Mouse (Mus musculus): ENCODE measurements around the gene Midn. TPM values are rescaled to one million over a fixed set of nuclear protein-coding genes. Genes with fewer than 3 reads are reported as not detected.

The Midn gene
- polyA plus RNA-seq (2012; rRNA removed) = 62.7 and 89.3 TPM in 2 replicates

DNA sequence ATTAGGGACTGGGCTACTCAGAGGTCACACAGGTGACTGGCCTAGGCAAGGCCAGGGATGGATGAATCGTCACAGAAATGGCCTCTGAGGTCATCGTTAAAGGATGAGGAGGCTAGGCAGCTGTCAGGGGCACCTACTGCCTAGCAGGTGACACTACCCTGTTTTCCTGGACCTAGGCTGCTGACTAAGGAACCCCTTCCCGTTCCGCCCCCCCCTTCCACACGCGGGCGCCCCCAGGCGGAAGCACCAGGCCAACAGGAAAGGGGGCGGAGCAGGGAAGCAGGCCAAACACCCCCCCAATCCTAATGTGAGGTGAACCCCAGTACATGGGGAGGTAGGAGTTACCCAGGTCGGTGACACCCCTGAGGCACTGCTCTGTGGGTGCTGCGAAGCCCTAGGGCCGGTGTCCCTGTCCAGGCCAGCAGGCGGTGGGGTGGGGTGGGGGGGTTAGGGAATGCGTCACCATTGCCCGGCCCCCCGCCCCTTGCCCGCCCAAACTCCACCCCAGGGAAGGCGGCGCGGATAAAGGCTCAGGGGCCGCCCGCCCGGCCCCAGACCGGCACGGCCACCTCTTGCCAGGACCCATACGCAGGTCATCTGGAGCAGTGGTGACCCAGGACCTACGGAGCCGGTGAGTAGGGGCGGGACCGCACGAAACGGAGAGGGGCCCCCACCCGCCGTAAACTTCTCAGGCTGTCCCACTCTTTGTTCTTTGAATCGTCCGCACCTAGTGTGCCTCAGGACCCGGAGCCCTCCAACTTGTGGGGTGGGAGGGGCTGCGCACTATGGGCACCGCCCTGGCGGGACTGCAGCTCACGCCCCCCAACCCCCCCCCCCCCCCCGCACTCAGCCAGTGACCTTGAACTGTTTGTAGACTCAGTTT is at the start of gene Midn:
Midn (plus strand) TSS at position 554 of the 883 bp plus-strand sequence.
- 1% methylated on average over 39 of the region's 42 CpGs for WGBS
- no peak for DNase-seq (ENCODE audit: low read depth, low spot score)

- DNase-seq (ENCODE audit: low read depth, low spot score) = no peak
- WGBS = 27% methylated on average over 5 of the region's 5 CpGs
These were observed 49.4 kb upstream of the Midn start for GRCm38 (mm10) chr10:80098630-80099029.

DNA sequence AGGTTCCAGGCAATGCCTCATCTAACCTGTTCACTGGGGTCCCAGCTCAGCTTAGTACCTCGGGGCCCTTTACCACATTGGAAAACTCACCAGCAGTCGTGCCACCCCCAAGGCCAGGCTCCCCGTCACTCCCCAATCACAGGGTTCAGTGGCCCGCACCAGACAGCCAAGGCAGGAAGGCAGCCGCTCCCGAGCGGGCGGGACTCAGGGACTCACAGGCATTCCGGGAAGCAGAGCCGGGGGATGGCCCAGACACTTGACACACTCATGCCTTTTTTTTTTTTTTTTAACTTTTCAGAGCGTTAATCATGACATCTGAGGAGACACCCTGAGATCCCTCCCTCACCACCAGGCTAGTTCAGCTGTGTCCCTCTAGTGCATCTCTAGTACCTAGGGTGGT is 47.1 kb upstream of the Midn start:
- no peak for DNase-seq (ENCODE audit: low read depth, low spot score)
- WGBS = 12% methylated on average over 11 of the region's 11 CpGs

DNA sequence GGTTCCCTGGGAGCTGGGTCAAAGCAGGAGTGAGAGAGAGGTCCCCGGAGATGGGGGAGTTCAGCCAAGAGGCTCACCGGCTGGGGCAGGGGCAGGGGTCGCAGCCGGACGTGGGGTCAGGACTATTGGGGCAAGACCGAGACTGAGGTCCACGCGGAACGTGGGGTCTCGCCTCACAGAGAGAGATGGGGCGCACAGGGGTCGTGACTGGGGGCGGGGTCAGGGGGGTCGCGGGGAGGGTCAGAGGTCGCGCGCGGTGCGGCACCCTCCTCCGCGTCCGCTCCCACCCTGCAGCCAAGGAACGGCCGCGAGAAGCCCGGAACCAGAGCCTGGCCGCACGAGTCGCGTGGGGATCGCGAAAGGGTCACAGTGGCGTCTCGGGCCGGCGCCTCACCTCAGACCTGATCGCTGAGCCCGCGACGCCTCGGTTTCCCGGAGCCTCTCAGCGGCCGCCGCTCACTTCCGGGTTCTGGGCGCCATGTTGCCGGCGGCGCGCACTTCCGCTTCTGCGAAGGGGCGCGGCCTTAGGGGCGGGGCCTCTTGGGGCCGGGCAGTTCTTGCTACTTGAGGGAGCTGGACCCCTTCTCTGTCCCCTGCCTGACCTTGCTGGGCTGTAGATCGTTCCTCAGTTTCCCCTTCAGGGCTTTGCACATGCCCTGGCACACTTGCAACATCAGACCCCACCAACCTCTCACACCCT is 45.7 kb upstream of the Midn start:
- DNase-seq (ENCODE audit: low read depth, low spot score) = no peak
- 1% methylated on average over 58 of the region's 59 CpGs for WGBS

DNA sequence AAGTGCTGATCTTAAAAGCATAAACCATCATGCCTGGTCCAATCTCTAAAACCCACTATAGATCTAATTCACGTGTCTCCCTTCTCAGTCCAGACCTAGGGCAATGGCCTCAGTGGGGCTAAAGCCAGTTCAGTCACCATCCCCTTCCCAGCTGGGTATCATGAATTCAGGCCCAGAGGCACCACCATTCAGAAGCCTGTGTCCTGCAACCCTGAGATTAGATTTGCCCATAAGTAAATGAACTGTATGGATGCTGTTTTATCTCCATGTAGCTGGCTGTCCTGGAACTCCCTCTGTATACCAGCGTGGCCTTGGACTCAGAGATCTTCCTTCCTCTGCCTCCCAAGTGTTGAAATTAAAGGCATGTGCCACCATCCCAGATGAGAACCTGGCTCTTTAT is 45.0 kb upstream of the Midn start:
- no peak for DNase-seq (ENCODE audit: low read depth, low spot score)
- 82% methylated on average over 2 of the region's 2 CpGs for WGBS

- DNase-seq (ENCODE audit: low read depth, low spot score) = no peak
- WGBS = 58% methylated on average over 3 of the region's 3 CpGs
These were observed 43.9 kb upstream of the Midn start for GRCm38 (mm10) chr10:80104181-80104580.

GRCm38 (mm10) chr10:80105460-80105859 is 42.6 kb upstream of the Midn start, which contains the start of gene Sbno2:
Gene Sbno2 (minus strand): TSS chr10:80105571.
- 36% methylated on average over 5 of the region's 5 CpGs for WGBS
- no peak for DNase-seq (ENCODE audit: low read depth, low spot score)

GRCm38 (mm10) chr10:80105926-80106325 is 42.1 kb upstream of the Midn start:
- DNase-seq (ENCODE audit: low read depth, low spot score) = no peak
- WGBS = 27% methylated on average over 5 of the region's 5 CpGs

GRCm38 (mm10) chr10:80107678-80108077 is 40.4 kb upstream of the Midn start:
- DNase-seq (ENCODE audit: low read depth, low spot score) = no peak
- WGBS = 56% methylated on average over 6 of the region's 6 CpGs

DNA sequence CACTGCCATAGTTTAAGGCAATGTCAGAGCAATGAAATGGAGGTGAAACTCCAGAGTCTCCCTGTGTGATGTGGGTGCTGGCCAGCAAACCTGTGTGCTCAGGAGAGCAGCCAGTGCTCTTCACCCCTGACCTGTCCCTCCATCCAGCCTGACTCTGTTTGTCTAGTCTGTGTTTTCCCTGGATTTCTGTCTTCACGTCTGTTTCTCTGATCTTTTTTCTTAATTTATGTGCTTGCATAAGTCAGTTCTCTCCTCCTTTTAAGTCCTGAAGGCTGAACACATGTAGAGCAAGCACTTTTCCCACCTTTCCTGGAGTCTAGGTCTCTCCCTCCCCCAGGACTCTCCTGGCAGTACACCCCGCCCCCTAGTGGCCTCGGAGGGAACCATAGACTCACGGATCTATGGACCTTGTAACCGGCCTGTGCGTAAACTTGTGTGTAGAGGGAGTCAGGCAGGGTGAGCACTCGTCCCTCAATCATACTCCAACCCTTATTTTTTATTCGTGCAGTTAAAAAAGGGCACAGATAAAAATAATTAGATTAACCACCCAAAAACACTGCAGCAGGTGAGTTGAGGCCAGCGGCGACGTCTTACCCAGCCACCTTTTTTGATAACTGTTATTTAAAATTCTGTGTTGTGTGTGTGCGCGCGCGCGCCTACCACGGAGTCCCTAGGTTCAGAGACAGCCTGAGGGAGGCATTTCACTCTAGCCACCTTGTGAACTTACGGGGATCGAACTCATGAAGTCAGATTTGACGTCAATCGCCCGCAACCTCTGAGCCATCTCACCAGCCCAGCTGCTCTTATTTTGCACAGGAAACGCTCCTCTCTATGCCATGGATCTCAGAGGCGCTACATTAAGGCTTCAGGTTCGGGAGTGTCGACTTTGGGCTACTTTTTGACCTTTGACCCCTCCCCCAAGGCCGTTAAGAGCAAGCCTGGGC is 33.5 kb upstream of the Midn start:
- no peak for DNase-seq (ENCODE audit: low read depth, low spot score)
- 2% methylated on average over 27 of the region's 27 CpGs for WGBS

DNA sequence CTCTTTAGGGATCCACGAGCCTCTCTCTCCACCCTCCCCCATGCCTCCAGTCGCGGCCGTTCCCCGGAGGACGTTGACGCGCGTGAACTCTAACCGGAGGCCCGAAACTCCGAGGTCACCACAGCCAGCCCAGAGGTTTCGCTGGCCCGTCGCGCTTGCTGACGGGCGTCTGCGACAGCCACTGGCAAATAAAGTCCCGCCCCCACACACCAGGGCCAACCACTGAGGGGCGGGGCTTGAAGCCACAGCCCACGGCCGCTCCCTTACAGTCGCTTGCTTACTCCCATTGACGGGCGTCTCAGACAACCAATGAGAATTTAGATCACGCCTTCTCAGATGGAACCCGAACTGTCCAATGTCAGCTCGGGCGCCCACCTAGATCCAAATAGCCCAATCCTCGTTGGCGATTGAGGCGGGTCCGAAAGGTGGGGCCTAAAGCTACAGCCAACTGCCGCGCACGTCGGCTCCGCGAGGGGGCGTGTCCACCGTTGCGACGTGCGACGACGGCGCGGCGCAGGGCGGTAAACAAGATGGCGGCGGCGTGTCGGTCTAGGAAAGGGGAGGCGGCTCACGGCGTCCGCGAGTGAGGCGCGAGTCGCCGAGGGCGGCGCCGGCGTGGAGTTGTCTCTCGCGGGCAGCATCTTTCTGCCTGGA is 32.7 kb upstream of the Midn start, which contains the start of gene Stk11:
Stk11 (plus strand) TSS at position 514 of the 654 bp plus-strand sequence.
- under 1% methylated on average over 70 of the region's 70 CpGs for WGBS
- DNase-seq (ENCODE audit: low read depth, low spot score) = peak; percentile 100

GRCm38 (mm10) chr10:80115944-80116335 is 32.1 kb upstream of the Midn start:
- under 1% methylated on average over 63 of the region's 63 CpGs for WGBS
- no peak for DNase-seq (ENCODE audit: low read depth, low spot score)

DNA sequence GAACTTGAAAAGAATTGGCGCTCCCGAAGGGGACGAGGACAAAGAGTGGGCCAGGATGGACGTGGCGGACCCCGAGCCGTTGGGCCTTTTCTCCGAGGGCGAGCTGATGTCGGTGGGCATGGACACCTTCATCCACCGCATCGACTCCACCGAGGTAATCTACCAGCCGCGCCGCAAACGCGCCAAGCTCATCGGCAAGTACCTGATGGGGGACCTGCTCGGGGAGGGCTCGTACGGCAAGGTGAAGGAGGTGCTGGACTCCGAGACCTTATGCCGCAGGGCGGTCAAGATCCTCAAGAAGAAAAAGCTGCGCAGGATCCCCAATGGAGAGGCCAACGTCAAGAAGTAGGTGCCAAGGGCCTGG is 31.5 kb upstream of the Midn start:
- DNase-seq (ENCODE audit: low read depth, low spot score) = no peak
- 1% methylated on average over 27 of the region's 27 CpGs for WGBS

DNA sequence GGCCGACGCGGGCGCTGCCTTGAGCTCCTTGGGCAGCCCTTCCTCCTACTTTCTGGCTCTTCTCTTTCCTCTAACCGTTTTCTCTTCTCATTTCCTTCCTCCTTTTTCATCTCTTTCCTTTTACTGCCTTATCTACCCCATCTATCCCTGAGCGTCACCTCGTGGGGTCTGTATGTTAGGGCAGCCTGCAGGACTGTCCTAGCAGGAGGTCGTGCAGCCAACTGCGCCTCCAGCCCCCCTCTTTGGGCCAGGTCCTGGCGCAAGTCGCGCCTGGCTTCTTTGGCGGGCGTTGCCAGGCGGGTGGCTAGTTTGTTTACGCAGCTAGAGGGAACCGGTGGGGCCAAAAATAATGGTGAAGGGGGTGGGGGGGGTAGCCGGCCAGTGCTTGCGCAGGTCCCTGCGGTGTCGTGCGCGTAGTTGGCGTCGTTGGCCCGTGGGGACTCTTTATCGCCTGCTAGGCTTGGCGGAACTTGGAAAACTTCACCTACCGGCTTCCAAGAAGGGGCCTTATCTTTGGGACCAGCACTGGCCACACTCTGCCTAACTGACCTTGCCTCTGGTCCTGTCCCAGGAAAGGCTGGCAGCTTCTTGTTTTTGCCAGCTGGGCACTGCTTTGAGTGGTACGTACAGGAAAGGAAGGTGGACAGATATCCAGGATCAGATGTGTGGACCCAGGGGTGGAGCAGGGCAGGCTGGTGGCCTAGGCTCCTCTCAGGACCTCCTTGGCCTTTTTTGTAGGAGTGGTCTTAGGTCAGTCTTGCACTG is 31.0 kb upstream of the Midn start:
- no peak for DNase-seq (ENCODE audit: low read depth, low spot score)
- WGBS = under 1% methylated on average over 30 of the region's 30 CpGs

DNA sequence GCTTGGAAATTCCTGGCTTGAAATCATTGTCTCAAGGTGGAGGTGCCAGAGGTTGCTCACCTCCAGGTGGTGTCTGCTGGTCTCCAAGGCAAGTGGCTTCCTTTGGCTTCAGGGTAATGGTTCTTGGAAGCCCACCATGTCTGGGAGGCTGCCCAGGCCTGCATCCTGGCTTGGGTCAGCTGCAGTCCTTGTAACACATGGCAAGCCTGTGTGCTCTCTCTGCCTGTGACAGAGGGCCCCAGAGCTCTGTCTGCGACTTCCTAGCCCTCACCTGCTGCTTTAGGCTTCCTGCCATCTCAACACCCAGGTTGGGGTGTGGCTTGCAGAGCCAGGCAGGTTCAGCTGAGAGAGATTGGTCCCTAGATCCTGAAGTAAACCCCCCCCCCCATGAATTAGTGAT is 30.3 kb upstream of the Midn start:
- 10% methylated on average over 1 of the region's 1 CpGs for WGBS
- no peak for DNase-seq (ENCODE audit: low read depth, low spot score)

DNA sequence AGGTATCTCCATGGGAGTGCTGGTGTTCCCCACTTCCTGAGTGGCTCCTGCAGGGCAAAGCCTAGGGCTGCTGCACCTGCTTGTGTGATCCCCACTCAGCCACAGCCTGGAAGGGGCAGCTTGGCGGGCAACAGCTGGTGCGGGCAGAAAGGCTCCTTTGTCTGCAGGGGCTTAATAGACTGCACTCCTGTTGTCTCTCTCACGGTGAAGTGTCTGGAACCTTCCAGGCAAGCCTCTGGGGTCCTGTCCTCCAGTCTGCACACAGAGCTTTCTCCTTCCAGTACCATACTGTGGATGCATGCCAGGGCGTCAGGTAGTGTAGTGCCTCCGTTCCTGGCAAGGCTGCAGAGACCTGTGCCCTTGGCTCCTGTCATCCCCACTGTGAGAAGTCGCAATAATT is 29.5 kb upstream of the Midn start:
- DNase-seq (ENCODE audit: low read depth, low spot score) = no peak
- 71% methylated on average over 6 of the region's 6 CpGs for WGBS

DNA sequence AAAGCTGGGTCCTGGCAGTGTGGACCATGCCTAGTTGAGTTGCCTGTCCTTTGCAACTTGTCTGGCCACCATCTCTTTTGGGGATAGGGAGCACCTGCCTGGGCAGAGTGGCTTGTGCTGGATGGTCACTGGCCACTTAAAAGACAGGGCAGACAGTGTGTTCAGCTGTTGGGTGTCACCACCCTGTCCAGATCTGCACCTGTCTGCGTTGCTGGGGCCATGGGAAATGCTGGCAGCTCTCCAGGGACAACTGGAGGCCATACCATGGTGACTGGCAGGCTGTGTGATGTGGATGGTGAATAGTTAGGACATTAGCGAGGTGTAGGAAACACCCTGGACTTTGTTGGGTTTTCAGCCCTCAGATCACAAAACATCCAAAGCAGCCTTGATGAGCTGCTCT is 27.9 kb upstream of the Midn start:
- DNase-seq (ENCODE audit: low read depth, low spot score) = no peak
- 23% methylated on average over 2 of the region's 2 CpGs for WGBS

DNA sequence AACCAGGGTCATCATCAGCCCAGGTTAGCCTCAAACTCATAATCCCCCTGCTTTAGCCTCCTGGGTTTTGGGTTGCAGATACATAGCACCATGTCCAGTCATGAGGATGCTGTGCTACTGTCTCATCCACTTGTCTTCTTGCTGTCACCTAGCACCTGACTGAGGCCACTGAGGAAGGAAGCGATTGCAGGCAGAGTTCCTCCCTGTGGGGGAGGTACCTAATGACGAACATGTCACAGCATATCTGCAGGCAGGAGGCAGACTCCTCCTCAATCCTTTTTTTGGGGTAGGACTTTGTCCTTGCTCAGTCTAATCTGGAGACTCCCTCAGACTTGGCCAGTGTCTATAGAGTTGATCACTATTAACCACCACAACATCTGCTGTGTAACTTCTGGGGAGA is 26.4 kb upstream of the Midn start:
- 76% methylated on average over 2 of the region's 2 CpGs for WGBS
- no peak for DNase-seq (ENCODE audit: low read depth, low spot score)
